Mouse (Mus musculus): ENCODE data around the gene Tmem18.

Gene Tmem18

GRCm38 (mm10) chr12:30584356-30584740 lies at the start of gene Tmem18:
TSS of gene Tmem18 (plus strand) at chr12:30584426.
- DNase-seq (ENCODE audit: low spot score), result peak; percentile 88

GRCm38 (mm10) chr12:30557349-30557748 lies 26.9 kb upstream of the Tmem18 start:
- DNase-seq (ENCODE audit: low spot score), result no peak

GRCm38 (mm10) chr12:30561411-30561810 lies 22.8 kb upstream of the Tmem18 start:
- DNase-seq (ENCODE audit: low spot score), result no peak

GRCm38 (mm10) chr12:30572075-30572474 lies 12.2 kb upstream of the Tmem18 start:
- DNase-seq (ENCODE audit: low spot score), result no peak

- no peak for DNase-seq (ENCODE audit: low spot score)
Observed at GRCm38 (mm10) chr12:30575952-30576351, 8.3 kb upstream of the Tmem18 start.

- peak; percentile 25 for DNase-seq (ENCODE audit: low spot score)
Observed at GRCm38 (mm10) chr12:30578019-30578418, 6.2 kb upstream of the Tmem18 start.

GRCm38 (mm10) chr12:30581277-30581676 lies 2.9 kb upstream of the Tmem18 start:
- DNase-seq (ENCODE audit: low spot score), result no peak

GRCm38 (mm10) chr12:30583586-30584355 lies 455 bp upstream of the Tmem18 start:
- peak; percentile 19 for DNase-seq (ENCODE audit: low spot score)

GRCm38 (mm10) chr12:30584863-30585262 lies 637 bp downstream of the Tmem18 start:
- DNase-seq (ENCODE audit: low spot score), result no peak

- no peak for DNase-seq (ENCODE audit: low spot score)
Observed at GRCm38 (mm10) chr12:30591832-30592231, 7.6 kb downstream of the Tmem18 start.

GRCm38 (mm10) chr12:30596818-30597407 lies 12.7 kb downstream of the Tmem18 start:
- no peak for DNase-seq (ENCODE audit: low spot score)

GRCm38 (mm10) chr12:30598955-30599354 lies 14.7 kb downstream of the Tmem18 start:
- no peak for DNase-seq (ENCODE audit: low spot score)

GRCm38 (mm10) chr12:30599474-30599873 lies 15.2 kb downstream of the Tmem18 start:
- no peak for DNase-seq (ENCODE audit: low spot score)

GRCm38 (mm10) chr12:30599997-30600396 lies 15.8 kb downstream of the Tmem18 start:
- no peak for DNase-seq (ENCODE audit: low spot score)

GRCm38 (mm10) chr12:30604012-30604411 lies 19.8 kb downstream of the Tmem18 start:
- DNase-seq (ENCODE audit: low spot score), result no peak

- DNase-seq (ENCODE audit: low spot score), result no peak
Observed at GRCm38 (mm10) chr12:30604876-30605275, 20.6 kb downstream of the Tmem18 start.

- no peak for DNase-seq (ENCODE audit: low spot score)
Observed at GRCm38 (mm10) chr12:30605941-30606340, 21.7 kb downstream of the Tmem18 start.

GRCm38 (mm10) chr12:30606743-30607142 lies 22.5 kb downstream of the Tmem18 start:
- no peak for DNase-seq (ENCODE audit: low spot score)

GRCm38 (mm10) chr12:30618425-30618824 lies 34.2 kb downstream of the Tmem18 start:
- no peak for DNase-seq (ENCODE audit: low spot score)

GRCm38 (mm10) chr12:30628466-30628865 lies 44.2 kb downstream of the Tmem18 start:
- no peak for DNase-seq (ENCODE audit: low spot score)

- no peak for DNase-seq (ENCODE audit: low spot score)
Observed at GRCm38 (mm10) chr12:30634534-30634933, 50.3 kb downstream of the Tmem18 start.
